Mouse (Mus musculus) embryonic fibroblast, embryonic 13.5 days (primary cell): Measurements from ENCODE around the gene St13.

ENCODE experiments used
- CTCF ChIP-seq: IDR thresholded peaks from 2 replicates; pipeline ENCODE4 v1.5.1; 2011; ENCODE audit warnings: mild to moderate bottlenecking, control low read depth, low read length, moderate library complexity, borderline replicate concordance; ENCODE audit not compliant: insufficient read depth
- POLR2A ChIP-seq: IDR thresholded peaks from 2 replicates; pipeline ENCODE4 v1.6.1; 2011; ENCODE audit warnings: low read depth, mild to moderate bottlenecking, control low read depth, low read length, moderate library complexity

DNA sequence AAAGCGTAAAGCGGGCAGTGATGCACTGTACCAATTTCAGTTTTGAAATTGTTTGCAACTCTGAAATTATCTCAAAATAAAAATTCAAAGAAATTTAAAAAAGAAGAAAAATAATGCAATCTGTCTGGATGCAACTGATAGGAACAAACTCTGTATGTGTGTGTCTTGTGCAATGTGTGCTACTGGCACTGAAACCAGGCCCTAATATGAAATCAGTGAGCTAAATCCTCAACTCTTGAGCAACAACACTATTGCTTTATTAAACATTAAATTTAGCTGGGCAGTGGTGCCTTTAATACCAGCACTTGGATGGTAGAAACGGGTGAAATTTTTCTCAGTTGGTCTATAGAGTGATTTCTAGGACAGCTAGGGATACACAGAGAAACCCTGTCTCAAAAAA, 60.7 kb downstream of the St13 start:
- TF ChIP-seq POLR2A (no peak), CTCF (no peak)
